Mouse (Mus musculus): ENCODE results near the gene Fzd10. TPM values are rescaled to one million over a fixed set of nuclear protein-coding genes. Genes with fewer than 3 reads are reported as not detected.

Fzd10 gene
- polyA plus RNA-seq, 1 experiment: not detected

GRCm38 (mm10) chr5:128598760-128599364, 1.8 kb upstream of the Fzd10 start:
- Histone ChIP-seq H3K4me3 (replicated peaks) (no peak overlapping the region), H3K27me3 (ENCODE audit: control insufficient read depth) (peaks cover 65% of the 10 kb centered on the region), H3K4me1 (ENCODE audit: control insufficient read depth) (no peaks in the 10 kb centered on the region), H3K36me3 (ENCODE audit: control insufficient read depth) (no peaks in the 10 kb centered on the region), H3K9me3 (ENCODE audit: control insufficient read depth, low read length) (peaks cover 3% of the 10 kb centered on the region; the same call in 1 of the 2 replicates)
- no peak for TF ChIP-seq GATA1 (IDR thresholded peaks at IDR 0.05; ENCODE audit: low read length)
- no peak for TF ChIP-seq TAL1 (IDR thresholded peaks at IDR 0.05; ENCODE audit: low read length)

- TF ChIP-seq TAL1 (IDR thresholded peaks at IDR 0.05; ENCODE audit: low read length) (no peak), GATA1 (IDR thresholded peaks at IDR 0.05; ENCODE audit: low read length) (no peak)
- H3K4me3 ChIP-seq (replicated peaks): no peak overlapping the region
- peaks cover 65% of the 10 kb centered on the region for H3K27me3 ChIP-seq (ENCODE audit: control insufficient read depth)
- no peaks in the 10 kb centered on the region for H3K4me1 ChIP-seq (ENCODE audit: control insufficient read depth)
- no peaks in the 10 kb centered on the region; the same call in 1 of the 2 replicates for H3K9me3 ChIP-seq (ENCODE audit: control insufficient read depth, low read length)
- H3K36me3 ChIP-seq (ENCODE audit: control insufficient read depth): no peaks in the 10 kb centered on the region
Measured at GRCm38 (mm10) chr5:128599365-128600071, 1.1 kb upstream of the Fzd10 start.

- no peaks in the 10 kb centered on the region for H3K4me1 ChIP-seq (ENCODE audit: control insufficient read depth)
- TF ChIP-seq TAL1 (IDR thresholded peaks at IDR 0.05; ENCODE audit: low read length) (no peak), GATA1 (IDR thresholded peaks at IDR 0.05; ENCODE audit: low read length) (no peak)
- H3K27me3 ChIP-seq (ENCODE audit: control insufficient read depth): peaks cover 62% of the 10 kb centered on the region
- H3K9me3 ChIP-seq (ENCODE audit: control insufficient read depth, low read length): no peaks in the 10 kb centered on the region; the same call in 1 of the 2 replicates
- no peaks in the 10 kb centered on the region for H3K36me3 ChIP-seq (ENCODE audit: control insufficient read depth)
- H3K4me3 ChIP-seq (replicated peaks): no peak overlapping the region
Measured at GRCm38 (mm10) chr5:128601036-128602019, 684 bp downstream of the Fzd10 start.

- Histone ChIP-seq H3K27me3 (ENCODE audit: control insufficient read depth) (peaks cover 44% of the 10 kb centered on the region), H3K36me3 (ENCODE audit: control insufficient read depth) (no peaks in the 10 kb centered on the region), H3K4me3 (replicated peaks) (no peak overlapping the region), H3K4me1 (ENCODE audit: control insufficient read depth) (no peaks in the 10 kb centered on the region), H3K9me3 (ENCODE audit: control insufficient read depth, low read length) (no peaks in the 10 kb centered on the region; the same call in 1 of the 2 replicates)
- no peak for TF ChIP-seq TAL1 (IDR thresholded peaks at IDR 0.05; ENCODE audit: low read length)
- no peak for TF ChIP-seq GATA1 (IDR thresholded peaks at IDR 0.05; ENCODE audit: low read length)
Measured at GRCm38 (mm10) chr5:128603693-128604092, 3.0 kb downstream of the Fzd10 start.

- peaks cover 15% of the 10 kb centered on the region for H3K27me3 ChIP-seq (ENCODE audit: control insufficient read depth)
- no peak for TF ChIP-seq GATA1 (IDR thresholded peaks at IDR 0.05; ENCODE audit: low read length)
- no peak for TF ChIP-seq TAL1 (IDR thresholded peaks at IDR 0.05; ENCODE audit: low read length)
- no peaks in the 10 kb centered on the region for H3K9me3 ChIP-seq (ENCODE audit: control insufficient read depth, low read length)
- no peaks in the 10 kb centered on the region for H3K36me3 ChIP-seq (ENCODE audit: control insufficient read depth)
- H3K4me1 ChIP-seq (ENCODE audit: control insufficient read depth): no peaks in the 10 kb centered on the region
- no peak overlapping the region for H3K4me3 ChIP-seq (replicated peaks)
Measured at GRCm38 (mm10) chr5:128606596-128606995, 6.0 kb downstream of the Fzd10 start.

- peaks cover 3% of the 10 kb centered on the region; the same call in 1 of the 2 replicates for H3K27me3 ChIP-seq (ENCODE audit: control insufficient read depth)
- no peaks in the 10 kb centered on the region; the same call in 1 of the 2 replicates for H3K9me3 ChIP-seq (ENCODE audit: control insufficient read depth, low read length)
- no peaks in the 10 kb centered on the region for H3K36me3 ChIP-seq (ENCODE audit: control insufficient read depth)
- H3K4me3 ChIP-seq (replicated peaks): no peak overlapping the region
- TF ChIP-seq GATA1 (IDR thresholded peaks at IDR 0.05; ENCODE audit: low read length): no peak
- no peak for TF ChIP-seq TAL1 (IDR thresholded peaks at IDR 0.05; ENCODE audit: low read length)
- no peaks in the 10 kb centered on the region for H3K4me1 ChIP-seq (ENCODE audit: control insufficient read depth)
Measured at GRCm38 (mm10) chr5:128609091-128609490, 8.4 kb downstream of the Fzd10 start.

GRCm38 (mm10) chr5:128617621-128618020, 17.0 kb downstream of the Fzd10 start:
- no peak overlapping the region for H3K4me3 ChIP-seq (replicated peaks)
- no peaks in the 10 kb centered on the region for H3K36me3 ChIP-seq (ENCODE audit: control insufficient read depth)
- no peaks in the 10 kb centered on the region for H3K27me3 ChIP-seq (ENCODE audit: control insufficient read depth)
- H3K9me3 ChIP-seq (ENCODE audit: control insufficient read depth, low read length): peaks cover 4% of the 10 kb centered on the region
- TF ChIP-seq GATA1 (IDR thresholded peaks at IDR 0.05; ENCODE audit: low read length) (no peak), TAL1 (IDR thresholded peaks at IDR 0.05; ENCODE audit: low read length) (no peak)
- H3K4me1 ChIP-seq (ENCODE audit: control insufficient read depth): no peaks in the 10 kb centered on the region

- Histone ChIP-seq H3K27me3 (ENCODE audit: control insufficient read depth) (no peaks in the 10 kb centered on the region), H3K4me3 (replicated peaks) (no peak overlapping the region), H3K4me1 (ENCODE audit: control insufficient read depth) (no peaks in the 10 kb centered on the region), H3K9me3 (ENCODE audit: control insufficient read depth, low read length) (peaks cover 19% of the 10 kb centered on the region), H3K36me3 (ENCODE audit: control insufficient read depth) (no peaks in the 10 kb centered on the region)
- TF ChIP-seq GATA1 (IDR thresholded peaks at IDR 0.05; ENCODE audit: low read length) (no peak), TAL1 (IDR thresholded peaks at IDR 0.05; ENCODE audit: low read length) (no peak)
Measured at GRCm38 (mm10) chr5:128619987-128620386, 19.3 kb downstream of the Fzd10 start.
